Mouse (Mus musculus) forebrain, embryonic 16.5 days (tissue): Measurements from ENCODE around the gene Gm10799. TPM values are rescaled to one million over a fixed set of nuclear protein-coding genes. Genes with fewer than 3 reads are reported as not detected.
A peak's percentile ranks its signal among the peaks of the same experiment; 100 is the strongest.
"Not testable (repeated sequence)": the region's sequence is repeated elsewhere in the genome, so short reads cannot be mapped to it uniquely, and the experiment has no call there.

Source experiments
- ATAC-seq: fragments of 200-750 bp; cut with Nextera tagmentation; 2 replicates; pipeline ENCODE4 v1.8.0; 2017; ENCODE audit warnings: mild to moderate bottlenecking, moderate library complexity
- H3K27ac ChIP-seq: fragments of 300-500 bp; sonication (generic); 2 replicates; pipeline ENCODE4 v1.5.1; 2014; ENCODE audit warnings: low read length, control low read depth
- H3K27me3 ChIP-seq: fragments of 300-500 bp; sonication (generic); replicated peaks from 2 replicates; pipeline ENCODE4 v1.6.1; 2014; ENCODE audit warnings: low read length; ENCODE audit not compliant: control insufficient read depth, insufficient read depth
- H3K36me3 ChIP-seq: fragments of 300-500 bp; sonication (generic); 2 replicates; pipeline ENCODE4 v1.6.1; 2014; ENCODE audit not compliant: control insufficient read depth, insufficient read depth
- H3K4me1 ChIP-seq: fragments of 300-500 bp; sonication (generic); replicated peaks from 2 replicates; pipeline ENCODE4 v1.6.1; 2014; ENCODE audit warnings: low read length; ENCODE audit not compliant: control insufficient read depth, insufficient read depth
- H3K4me2 ChIP-seq: fragments of 300-500 bp; sonication (generic); 2 replicates; pipeline ENCODE4 v1.6.1; 2014; ENCODE audit warnings: mild to moderate bottlenecking, low read length, control low read depth
- H3K4me3 ChIP-seq: fragments of 300-500 bp; sonication (generic); replicated peaks from 2 replicates; pipeline ENCODE4 v1.5.1; 2014; ENCODE audit warnings: mild to moderate bottlenecking, low read length, control low read depth
- H3K9ac ChIP-seq: fragments of 300-500 bp; sonication (generic); replicated peaks from 2 replicates; pipeline ENCODE4 v1.6.1; 2014; ENCODE audit warnings: low read depth, low read length, control low read depth
- H3K9me3 ChIP-seq: fragments of 300-500 bp; sonication (generic); 2 replicates; pipeline ENCODE4 v1.6.1; 2016; ENCODE audit warnings: low read length; ENCODE audit not compliant: control insufficient read depth
- WGBS: fragments of 180-500 bp; shearing (Covaris S2); extraction: QIAGEN DNeasy Blood & Tissue Kit; methylation state at CpG from one replicate; pipeline ENCODE4 v1.1.7; 2014; 5-methylcytosine and 5-hydroxymethylcytosine counted together
- polyA plus RNA-seq: library from polyadenylated mRNA; unstranded; fragments of >200 nt; fragmentation: Nextera tagmentation; extraction: Ambion mirVana; gene quantifications from 2 replicates; pipeline ENCODE4 v1.2.1, GENCODE M21; 2015

The Gm10799 gene
- polyA plus RNA-seq, 1 experiment from 2014 or later: not detected

DNA sequence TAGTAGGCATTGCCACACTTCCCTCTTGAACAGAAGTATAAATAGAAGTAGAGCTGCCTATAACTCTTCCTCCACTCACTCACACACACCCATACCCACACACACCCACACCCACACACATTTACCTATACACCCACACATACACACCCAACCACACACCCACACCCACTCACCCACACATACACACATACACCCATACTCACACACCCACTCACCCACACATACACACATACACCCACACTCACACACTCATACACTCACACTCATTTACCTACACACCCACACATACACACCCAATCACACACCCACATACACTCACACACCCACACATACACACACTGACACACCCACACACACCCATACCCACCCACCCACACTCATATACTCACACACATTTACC is 14.1 kb upstream of the Gm10799 start:
- Histone ChIP-seq H3K4me1 (no peaks in the 10 kb centered on the region), H3K4me3 (no peak overlapping the region), H3K27ac (no peak overlapping the region), H3K9me3 (no peaks in the 10 kb centered on the region), H3K36me3 (no peaks in the 10 kb centered on the region), H3K27me3 (no peaks in the 10 kb centered on the region), H3K4me2 (no peak overlapping the region), H3K9ac (no peak overlapping the region)
- ATAC-seq: no peak

DNA sequence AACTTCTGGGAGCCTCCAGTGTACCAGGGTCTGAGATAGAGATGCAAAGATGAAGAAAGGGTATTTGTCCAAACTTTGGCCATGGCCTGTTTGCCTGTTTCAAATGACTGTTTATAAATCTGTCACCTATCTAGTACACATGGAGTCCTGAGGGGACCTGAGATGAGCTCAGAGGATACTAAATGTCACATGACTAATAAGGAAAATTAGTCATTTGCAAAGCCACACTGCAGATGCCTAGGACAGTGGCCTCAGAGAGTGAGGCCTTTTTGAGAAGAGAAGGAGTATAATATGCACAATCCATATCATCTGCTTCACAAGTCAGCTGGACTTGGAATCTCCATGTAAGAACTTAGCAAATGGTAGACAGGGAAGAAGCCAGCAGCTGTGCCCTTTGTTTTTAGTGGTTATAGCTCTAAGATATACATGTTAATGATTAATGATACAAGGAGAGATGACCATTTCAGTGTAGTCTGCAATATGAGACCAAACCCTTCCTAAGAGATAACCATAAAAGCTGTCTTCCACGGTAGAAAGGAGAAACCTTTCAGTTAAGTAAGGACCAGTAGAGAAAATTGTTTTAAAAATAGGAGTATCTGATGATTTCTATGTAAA is 13.2 kb upstream of the Gm10799 start:
- not testable (repeated sequence) for H3K9ac ChIP-seq, H3K4me1 ChIP-seq, H3K9me3 ChIP-seq, H3K4me2 ChIP-seq, H3K27me3 ChIP-seq, ATAC-seq, H3K36me3 ChIP-seq, H3K4me3 ChIP-seq, H3K27ac ChIP-seq
- no CpG with 5 or more reads among the region's 1 CpGs for WGBS

DNA sequence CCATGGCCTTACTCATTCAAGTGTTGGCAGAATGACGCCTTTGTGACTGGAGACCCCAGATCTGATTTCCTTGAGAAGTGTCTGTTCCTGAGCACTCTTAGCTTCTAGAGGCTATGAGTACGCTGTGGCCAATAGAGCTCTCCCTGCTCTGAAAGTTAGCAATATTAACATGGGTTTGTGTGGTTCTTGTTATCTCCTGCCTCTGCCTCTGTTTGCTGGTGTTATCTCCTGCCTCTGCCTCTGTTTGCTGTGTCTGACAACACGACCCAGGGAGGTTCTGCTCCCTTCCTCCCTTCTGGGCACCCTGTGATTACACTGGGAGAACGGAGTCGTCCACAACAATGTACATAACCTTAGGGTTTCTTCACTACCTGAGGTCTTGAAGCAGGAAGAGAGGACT is 9.9 kb upstream of the Gm10799 start:
- not testable (repeated sequence) for H3K9me3 ChIP-seq, H3K27ac ChIP-seq, H3K36me3 ChIP-seq, H3K27me3 ChIP-seq, H3K9ac ChIP-seq, H3K4me1 ChIP-seq, H3K4me2 ChIP-seq, H3K4me3 ChIP-seq, ATAC-seq
- WGBS: 81% methylated on average over 5 of the region's 5 CpGs

- peak within 1 kb of the TSS; percentile 43 for H3K4me3 ChIP-seq
- no peaks in the 10 kb centered on the region for H3K27me3 ChIP-seq
- H3K9me3 ChIP-seq: no peaks in the 10 kb centered on the region
- H3K36me3 ChIP-seq: no peaks in the 10 kb centered on the region
- WGBS: 3% methylated on average over 13 of the region's 13 CpGs
- H3K4me2 ChIP-seq: peak within 1 kb of the TSS; percentile 58
- peaks cover 4% of the 10 kb centered on the region for H3K4me1 ChIP-seq
- no peak within 1 kb of the TSS for H3K27ac ChIP-seq
- peak; percentile 80 for ATAC-seq
- H3K9ac ChIP-seq: peak within 1 kb of the TSS; percentile 24; the same call in 1 of the 2 replicates
Observed at GRCm38 (mm10) chr2:104069704-104070185, 1.4 kb upstream of the Gm10799 start, which contains the start of gene Cd59b. TSS of gene Cd59b (plus strand) at chr2:104069849.

DNA sequence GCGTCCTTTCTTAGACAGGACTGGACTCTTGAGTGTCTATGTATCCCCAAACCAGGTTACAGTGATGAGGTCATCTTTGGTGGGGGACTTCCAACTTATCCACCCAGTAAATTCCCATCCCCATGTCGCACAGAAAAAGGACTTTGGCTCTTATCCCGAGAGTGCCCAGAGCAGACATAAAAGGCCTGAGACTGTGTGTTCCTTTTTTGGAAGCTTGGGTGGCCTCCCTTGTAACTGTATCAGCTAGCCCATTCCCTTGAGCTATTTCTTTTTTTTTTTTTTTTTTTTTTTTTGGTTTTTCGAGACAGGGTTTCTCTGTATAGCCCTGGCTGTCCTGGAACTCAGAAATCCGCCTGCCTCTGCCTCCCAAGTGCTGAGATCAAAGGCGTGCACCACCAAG is 2.8 kb downstream of the Gm10799 start, which contains the start of gene Gm10912:
Gene Gm10912 (plus strand): TSS at position 301 of the 400 bp plus-strand sequence.
- not testable (repeated sequence) for H3K36me3 ChIP-seq, ATAC-seq, H3K27me3 ChIP-seq, H3K27ac ChIP-seq, H3K4me3 ChIP-seq, H3K9me3 ChIP-seq, H3K9ac ChIP-seq, H3K4me2 ChIP-seq, H3K4me1 ChIP-seq
- 86% methylated on average over 5 of the region's 6 CpGs for WGBS

GRCm38 (mm10) chr2:104064152-104064551 is 4.2 kb downstream of the Gm10799 start:
- no peak for ATAC-seq
- WGBS: 93% methylated on average over 2 of the region's 2 CpGs

DNA sequence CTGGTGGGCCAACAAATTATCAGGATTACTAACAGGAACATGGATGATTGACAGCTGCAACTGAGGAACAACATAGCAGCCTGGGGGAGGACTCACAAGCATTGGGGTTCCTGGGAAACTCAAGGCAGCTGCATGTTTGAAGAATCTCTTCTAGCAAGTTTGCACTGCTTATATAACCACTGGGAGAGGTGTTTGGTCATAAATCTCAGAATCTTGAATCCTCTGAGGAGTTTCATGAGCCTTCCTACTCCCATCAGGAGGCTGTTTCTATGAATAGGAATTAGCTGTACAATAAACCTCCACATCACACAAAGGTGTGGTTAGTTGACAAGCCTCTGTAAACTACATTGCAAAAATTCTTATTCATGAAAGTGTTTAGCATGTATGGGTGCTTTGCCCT is 5.7 kb downstream of the Gm10799 start:
- no peak overlapping the region for H3K4me3 ChIP-seq
- no peak for ATAC-seq
- H3K9ac ChIP-seq: no peak overlapping the region
- H3K27ac ChIP-seq: no peak overlapping the region
- no peaks in the 10 kb centered on the region for H3K27me3 ChIP-seq
- no peaks in the 10 kb centered on the region for H3K9me3 ChIP-seq
- peaks cover 10% of the 10 kb centered on the region for H3K36me3 ChIP-seq
- H3K4me2 ChIP-seq: no peak overlapping the region
- H3K4me1 ChIP-seq: no peaks in the 10 kb centered on the region

More at GRCm38 (mm10) chr2:104064152-104064551, 4.2 kb downstream of the Gm10799 start:
- Histone ChIP-seq H3K9ac (no peak overlapping the region), H3K9me3 (no peaks in the 10 kb centered on the region), H3K27ac (no peak overlapping the region), H3K36me3 (peaks cover 10% of the 10 kb centered on the region), H3K4me3 (no peak overlapping the region), H3K4me2 (no peak overlapping the region), H3K27me3 (no peaks in the 10 kb centered on the region), H3K4me1 (no peaks in the 10 kb centered on the region)

- no peaks in the 10 kb centered on the region for H3K27me3 ChIP-seq
- no peaks in the 10 kb centered on the region for H3K9me3 ChIP-seq
- 89% methylated on average over 6 of the region's 6 CpGs for WGBS
- H3K4me2 ChIP-seq: no peak overlapping the region
- no peak overlapping the region for H3K27ac ChIP-seq
- no peak overlapping the region for H3K4me3 ChIP-seq
- ATAC-seq: no peak
- H3K4me1 ChIP-seq: no peaks in the 10 kb centered on the region
- no peak overlapping the region for H3K9ac ChIP-seq
- H3K36me3 ChIP-seq: peaks cover 10% of the 10 kb centered on the region
Observed at GRCm38 (mm10) chr2:104060996-104061395, 7.4 kb downstream of the Gm10799 start.

- 94% methylated on average over 10 of the region's 10 CpGs for WGBS
Observed at GRCm38 (mm10) chr2:104059786-104060185, 8.6 kb downstream of the Gm10799 start.

GRCm38 (mm10) chr2:104058954-104059353 is 9.4 kb downstream of the Gm10799 start:
- no peaks in the 10 kb centered on the region for H3K27me3 ChIP-seq
- no peak overlapping the region for H3K4me2 ChIP-seq
- ATAC-seq: no peak
- H3K36me3 ChIP-seq: peaks cover 20% of the 10 kb centered on the region
- WGBS: 93% methylated on average over 4 of the region's 4 CpGs
- H3K9me3 ChIP-seq: no peaks in the 10 kb centered on the region
- H3K9ac ChIP-seq: no peak overlapping the region
- no peak overlapping the region for H3K4me3 ChIP-seq
- H3K27ac ChIP-seq: no peak overlapping the region
- H3K4me1 ChIP-seq: no peaks in the 10 kb centered on the region

More at GRCm38 (mm10) chr2:104059786-104060185, 8.6 kb downstream of the Gm10799 start:
- Histone ChIP-seq H3K4me2 (no peak overlapping the region), H3K27ac (no peak overlapping the region), H3K27me3 (no peaks in the 10 kb centered on the region), H3K9me3 (no peaks in the 10 kb centered on the region), H3K36me3 (peaks cover 15% of the 10 kb centered on the region), H3K4me3 (no peak overlapping the region), H3K4me1 (no peaks in the 10 kb centered on the region), H3K9ac (no peak overlapping the region)
- ATAC-seq: no peak
